Mouse (Mus musculus): ENCODE results near the gene Pgam1. TPM values are rescaled to one million over a fixed set of nuclear protein-coding genes. Genes with fewer than 3 reads are reported as not detected.

Gene Pgam1
- polyA plus RNA-seq, 1 experiment from 2014 or later: 785 TPM

DNA sequence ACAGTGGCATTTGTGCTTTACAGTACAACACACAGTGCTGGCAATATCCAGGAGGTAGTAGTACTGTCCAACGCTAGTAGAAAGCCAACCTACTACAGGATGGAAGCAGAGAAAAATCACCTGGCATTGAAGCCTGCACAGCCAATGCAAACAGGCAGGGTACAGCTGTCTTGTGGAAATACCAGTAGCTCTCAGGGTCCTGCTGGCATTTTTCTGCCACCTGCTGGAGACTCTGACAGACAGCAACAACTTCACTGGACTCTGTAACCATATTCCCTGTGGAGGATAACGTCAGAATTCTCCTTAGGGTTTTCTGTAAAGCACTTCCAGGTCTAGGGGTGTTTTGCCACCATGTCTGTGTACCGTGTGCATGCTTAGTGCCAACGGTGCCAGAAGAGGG is 40.6 kb downstream of the Pgam1 start:
- no peak for ATAC-seq (ENCODE audit: low FRiP score)
- no peak for DNase-seq (ENCODE audit: low spot score, missing footprints)

DNA sequence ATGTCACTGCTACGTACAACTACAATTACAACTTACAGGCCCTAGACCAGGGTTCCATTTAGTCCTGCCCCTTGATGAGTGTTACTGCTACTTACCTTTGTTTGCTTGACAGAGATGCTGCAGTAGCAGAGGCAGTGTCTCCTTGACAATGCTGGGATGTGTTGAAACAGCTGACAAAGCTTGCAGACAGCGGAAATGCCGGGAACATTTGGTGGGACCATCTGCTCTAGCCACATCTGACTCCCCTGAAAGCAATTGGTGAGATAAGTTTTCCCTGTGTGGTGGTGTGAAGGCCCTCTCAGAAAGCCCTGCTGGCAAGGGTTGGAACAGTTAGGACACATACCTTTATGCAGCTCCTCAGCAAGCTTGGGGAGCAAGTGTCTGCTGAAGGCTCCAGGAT is 41.9 kb downstream of the Pgam1 start:
- H3K4me3 ChIP-seq (ENCODE audit: low read depth, low read length): no peak overlapping the region
- no peaks in the 10 kb centered on the region for H3K4me1 ChIP-seq (ENCODE audit: control insufficient read depth, insufficient read depth, low read length)
- H3K9ac ChIP-seq (ENCODE audit: low read length): no peak overlapping the region
- H3K4me2 ChIP-seq: no peak overlapping the region
- H3K9me3 ChIP-seq (ENCODE audit: control insufficient read depth, low read length): no peaks in the 10 kb centered on the region
- DNase-seq (ENCODE audit: low spot score, missing footprints) (no peak), ATAC-seq (ENCODE audit: low FRiP score) (no peak)
- no peak overlapping the region for H3K27ac ChIP-seq (ENCODE audit: low read depth, low read length)
- H3K36me3 ChIP-seq (ENCODE audit: control insufficient read depth, insufficient read depth, low read length): peaks cover 26% of the 10 kb centered on the region
- no peaks in the 10 kb centered on the region for H3K27me3 ChIP-seq (ENCODE audit: control insufficient read depth, insufficient read depth, low read length)
- WGBS: 92% methylated on average over 3 of the region's 3 CpGs

More for the DNA sequence above, 40.6 kb downstream of the Pgam1 start:
- no peaks in the 10 kb centered on the region for H3K27me3 ChIP-seq (ENCODE audit: control insufficient read depth, insufficient read depth, low read length)
- WGBS: 93% methylated on average over 4 of the region's 4 CpGs
- no peak overlapping the region for H3K9ac ChIP-seq (ENCODE audit: low read length)
- no peak overlapping the region for H3K4me2 ChIP-seq
- H3K4me3 ChIP-seq (ENCODE audit: low read depth, low read length): no peak overlapping the region
- peaks cover 27% of the 10 kb centered on the region for H3K36me3 ChIP-seq (ENCODE audit: control insufficient read depth, insufficient read depth, low read length)
- no peak overlapping the region for H3K27ac ChIP-seq (ENCODE audit: low read depth, low read length)
- no peaks in the 10 kb centered on the region for H3K9me3 ChIP-seq (ENCODE audit: control insufficient read depth, low read length)
- no peaks in the 10 kb centered on the region for H3K4me1 ChIP-seq (ENCODE audit: control insufficient read depth, insufficient read depth, low read length)

Other genes with a start within 250 kb of the Pgam1 start
- 8.8 and 10.2 TPM in 2 replicates for gene Slit1, start 168.3 kb upstream of the Pgam1 start, polyA plus RNA-seq (2014; fragmentation: Nextera tagmentation; extraction: Ambion mirVana)
- gene Arhgap19, start 109.9 kb upstream of the Pgam1 start, polyA plus RNA-seq (2014; fragmentation: Nextera tagmentation; extraction: Ambion mirVana): 36.6 and 38.8 TPM in 2 replicates
- gene Frat1, start 82.0 kb upstream of the Pgam1 start, polyA plus RNA-seq (2014; fragmentation: Nextera tagmentation; extraction: Ambion mirVana): 9.7 and 10.1 TPM in 2 replicates
- 6.6 and 7.2 TPM in 2 replicates for gene Frat2, start 63.8 kb upstream of the Pgam1 start, polyA plus RNA-seq (2014; fragmentation: Nextera tagmentation; extraction: Ambion mirVana)
- gene Rrp12, start 15.8 kb upstream of the Pgam1 start, polyA plus RNA-seq (2014; fragmentation: Nextera tagmentation; extraction: Ambion mirVana): 13.2 and 14.7 TPM in 2 replicates
- gene Exosc1, start 21.5 kb downstream of the Pgam1 start, polyA plus RNA-seq (2014; fragmentation: Nextera tagmentation; extraction: Ambion mirVana): 75.0 and 82.1 TPM in 2 replicates
- gene Zdhhc16, start 21.6 kb downstream of the Pgam1 start, polyA plus RNA-seq (2014; fragmentation: Nextera tagmentation; extraction: Ambion mirVana): 64.0 and 64.7 TPM in 2 replicates
- 27.0 and 33.4 TPM in 2 replicates for gene Mms19, start 69.2 kb downstream of the Pgam1 start, polyA plus RNA-seq (2014; fragmentation: Nextera tagmentation; extraction: Ambion mirVana)
- gene Ubtd1, start 69.8 kb downstream of the Pgam1 start, polyA plus RNA-seq (2014; fragmentation: Nextera tagmentation; extraction: Ambion mirVana): 6.9 and 7.0 TPM in 2 replicates
- gene Ankrd2, start 124.1 kb downstream of the Pgam1 start, polyA plus RNA-seq (2014; fragmentation: Nextera tagmentation; extraction: Ambion mirVana): not detected in 2 replicates
- 0.80 and 1.2 TPM in 2 replicates for gene Hoga1, start 133.7 kb downstream of the Pgam1 start, polyA plus RNA-seq (2014; fragmentation: Nextera tagmentation; extraction: Ambion mirVana)
- gene 4933411K16Rik, start 140.3 kb downstream of the Pgam1 start, polyA plus RNA-seq (2014; fragmentation: Nextera tagmentation; extraction: Ambion mirVana): 0.10 TPM in 1 of 2 replicates, not detected in the other
- gene Morn4, start 174.4 kb downstream of the Pgam1 start, polyA plus RNA-seq (2014; fragmentation: Nextera tagmentation; extraction: Ambion mirVana): 65.1 and 65.6 TPM in 2 replicates
- 19.9 and 22.1 TPM in 2 replicates for gene Pi4k2a, start 178.5 kb downstream of the Pgam1 start, polyA plus RNA-seq (2014; fragmentation: Nextera tagmentation; extraction: Ambion mirVana)
- 11.1 and 12.9 TPM in 2 replicates for gene Avpi1, start 217.1 kb downstream of the Pgam1 start, polyA plus RNA-seq (2014; fragmentation: Nextera tagmentation; extraction: Ambion mirVana)
- 5.3 and 5.9 TPM in 2 replicates for gene Marveld1, start 235.5 kb downstream of the Pgam1 start, polyA plus RNA-seq (2014; fragmentation: Nextera tagmentation; extraction: Ambion mirVana)